Mouse (Mus musculus): Measurements from ENCODE around the gene Sox6.

GRCm38 (mm10) chr7:115732824-115733223 is 305.8 kb downstream of the Sox6 start:
- no peak for TF ChIP-seq CTCF (IDR thresholded peaks at IDR 0.05; ENCODE audit: extremely low read depth, insufficient read depth, insufficient read length, insufficient replicate concordance)
- TF ChIP-seq POLR2A (IDR thresholded peaks at IDR 0.05; ENCODE audit: low read depth, low read length): no peak
